Mouse (Mus musculus) heart, postnatal 0 days (tissue): ENCODE results near the gene Lmln.

ENCODE experiments used
- CTCF ChIP-seq: IDR thresholded peaks from 2 replicates; pipeline ENCODE4 v1.5.1; 2016; ENCODE audit warnings: antibody characterized with exemption, control low read depth, low read depth
- EP300 ChIP-seq: IDR thresholded peaks from 2 replicates; pipeline ENCODE4 v1.6.1; 2016; ENCODE audit warnings: antibody characterized with exemption, low read depth

- no peak for TF ChIP-seq CTCF
- TF ChIP-seq EP300 = no peak
Measured at GRCm38 (mm10) chr16:33146185-33146584, 83.9 kb downstream of the Lmln start.
